Mouse (Mus musculus) right cerebral cortex, postnatal 14 days (tissue): ENCODE measurements at regions not wholly inside any gene's neighbourhood (a gene's known extent, or its start where the extent isn't known, plus 50 kb on each side); places are given as distances from the start of the nearest gene placed in this dataset.

ENCODE experiments used
- DNase-seq: peaks from one replicate; pipeline ENCODE4 v3.0.0; 2022

GRCm38 (mm10) chr7:60293556-60293955, 153.5 kb upstream of the Snrpn start:
- DNase-seq: no peak

- peak; percentile 14 for DNase-seq
These were observed 104.3 kb upstream of the Snrpn start for GRCm38 (mm10) chr7:60244187-60244866.

- peak; percentile 20 for DNase-seq
These were observed 103.7 kb upstream of the Snrpn start for GRCm38 (mm10) chr7:60243746-60244145.

GRCm38 (mm10) chr7:60238595-60239195, 98.7 kb upstream of the Snrpn start:
- peak; percentile 5 for DNase-seq

- DNase-seq: peak; percentile 50
These were observed 76.6 kb upstream of the Snrpn start for GRCm38 (mm10) chr7:60216358-60217273.
